Mouse (Mus musculus) liver, postnatal 0 days (tissue): ENCODE measurements around the gene Gm28044.
"Not testable (repeated sequence)": the region's sequence is repeated elsewhere in the genome, so short reads cannot be mapped to it uniquely, and the experiment has no call there.

Experiments used
- CTCF ChIP-seq: sonication (generic); IDR thresholded peaks from 2 replicates; pipeline ENCODE4 v1.5.1; 2016; ENCODE audit warnings: antibody characterized with exemption, low read depth
- EP300 ChIP-seq: IDR thresholded peaks from 2 replicates; pipeline ENCODE4 v1.6.1; 2016; ENCODE audit warnings: antibody characterized with exemption, low read depth, mild to moderate bottlenecking

- TF ChIP-seq EP300, CTCF: not testable (repeated sequence)
Observed at GRCm38 (mm10) chr13:67375050-67375911, 14.9 kb upstream of the Gm28044 start, which contains the start of the genes Gm28041 and Zfp456.
